Mouse (Mus musculus) Patski (cell line): ENCODE measurements around the gene Zfand3. TPM values are rescaled to one million over a fixed set of nuclear protein-coding genes. Genes with fewer than 3 reads are reported as not detected.

Experiments used
- ATAC-seq: fragments of 100-300 bp; one replicate; pipeline ENCODE4 v1.8.0; 2021
- CTCF ChIA-PET: fragments of 350-600 bp; sonication (Branson Sonifier 250); formaldehyde crosslinking; loops from one replicate; lab custom pipeline; 2022; ENCODE audit warnings: inconsistent platforms; lab: Charles Lee
- POLR2A ChIA-PET: fragments of 350-600 bp; sonication (Branson Sonifier 250); formaldehyde crosslinking; loops from one replicate; lab custom pipeline; 2022; ENCODE audit warnings: antibody characterized with exemption, inconsistent platforms; lab: Charles Lee
- DNase-seq: peaks from one replicate; pipeline ENCODE4 v3.0.0-alpha.2; 2011; ENCODE audit warnings: low read depth, low spot score
- H3K27me3 ChIP-seq: fragments of 371-371 bp; one replicate; pipeline ENCODE4 v1.5.1; 2021
- CTCF ChIP-seq: fragments of 100-300 bp; IDR thresholded peaks from one replicate; pipeline ENCODE4 v1.5.1; 2021
- in situ Hi-C: fragments of 300-500 bp; cut with MboI; formaldehyde crosslinking; loops from 3 replicates; pipeline ENCODE4 v1.11.1; 2018; ENCODE audit warnings: low pct_unique_long_range_greater_than_20kb, mixed read lengths
- polyA plus RNA-seq: library from polyadenylated mRNA; unstranded; gene quantifications from one replicate; pipeline ENCODE4 v1.2.3, GENCODE M21; 2021

The Zfand3 gene
- polyA plus RNA-seq, 1 experiment from 2014 or later = 133 TPM

DNA sequence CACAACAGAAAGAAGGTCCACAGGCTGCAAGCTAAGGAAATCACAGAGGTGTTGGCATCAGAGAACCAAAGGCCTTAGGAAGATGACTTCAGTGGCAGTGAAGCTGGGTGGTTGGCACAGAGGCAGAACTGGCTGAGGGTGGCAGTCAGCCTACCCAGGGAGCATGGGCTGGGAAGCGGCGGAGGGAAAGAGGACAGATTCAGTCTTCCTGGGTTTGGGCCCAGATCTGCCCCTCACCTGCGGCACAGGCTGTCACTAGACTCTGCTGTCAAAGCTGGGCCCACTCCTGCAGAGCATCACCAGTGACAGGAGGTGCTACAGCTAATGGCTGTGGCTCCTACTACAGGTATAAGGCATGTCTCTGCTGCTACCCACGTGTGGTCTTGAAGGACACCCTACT lies 238.1 kb downstream of the Zfand3 start:
- DNase-seq = no peak

DNA sequence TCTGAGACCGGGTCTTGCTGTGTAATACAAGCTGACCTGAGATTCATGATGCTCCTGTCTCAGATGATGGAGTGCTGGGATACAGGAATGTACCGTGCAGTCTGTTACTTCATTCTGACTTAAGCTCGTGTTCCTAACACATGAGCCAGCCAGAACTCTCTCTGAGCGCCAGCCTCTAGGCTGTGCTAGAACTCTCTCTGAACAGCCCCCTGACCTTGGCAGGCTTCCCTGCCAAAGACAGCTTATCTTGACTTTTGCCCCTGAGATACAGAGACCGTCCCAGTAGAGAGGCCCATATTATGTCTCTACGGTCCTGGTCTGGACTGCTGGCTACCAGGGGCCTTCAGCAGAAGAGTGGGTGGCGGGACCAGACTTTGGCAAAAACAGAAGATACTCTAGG lies 239.0 kb downstream of the Zfand3 start:
- no peak for TF ChIP-seq CTCF
- POLR2A ChIA-PET = no interaction called here
- no peaks in the 10 kb centered on the region for H3K27me3 ChIP-seq
- in situ Hi-C loops = no loop called here
- CTCF ChIA-PET = no interaction called here
- DNase-seq (no peak), ATAC-seq (no peak)

More for the DNA sequence above, 238.1 kb downstream of the Zfand3 start:
- TF ChIP-seq CTCF = no peak
- ATAC-seq = no peak
- POLR2A ChIA-PET = no interaction called here
- in situ Hi-C loops = no loop called here
- no peaks in the 10 kb centered on the region for H3K27me3 ChIP-seq
- CTCF ChIA-PET = no interaction called here

DNA sequence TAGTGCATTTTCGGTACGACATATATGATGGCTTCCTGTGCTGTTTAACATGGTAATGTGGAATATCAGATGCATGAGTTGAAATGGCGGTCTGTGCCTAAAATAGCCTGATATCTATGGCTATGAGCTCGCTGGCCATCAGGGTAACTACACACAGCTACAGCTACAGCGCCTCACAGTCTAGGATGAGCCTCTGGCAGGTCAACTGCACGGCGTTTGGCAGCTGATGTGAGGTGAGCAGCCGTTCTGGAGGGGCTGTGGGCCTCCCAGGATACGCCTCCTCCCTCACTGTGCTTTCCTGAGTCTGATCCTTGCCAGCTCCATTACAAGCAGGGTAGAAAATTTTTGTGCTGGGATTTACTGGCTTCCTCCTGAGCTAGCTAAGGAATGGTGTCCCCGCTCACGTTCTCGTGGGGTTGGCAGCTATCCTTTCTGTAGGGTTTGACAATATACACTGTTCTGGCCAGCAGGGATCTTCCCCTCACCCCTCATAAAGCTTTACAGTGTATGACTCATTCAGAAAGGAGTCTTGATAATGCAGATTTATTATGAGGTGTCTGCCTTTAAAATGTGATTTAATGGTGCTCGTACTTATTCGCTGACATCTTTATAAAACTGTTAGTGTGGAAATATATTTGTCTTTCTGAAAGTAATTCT lies 240.2 kb downstream of the Zfand3 start:
- H3K27me3 ChIP-seq = no peaks in the 10 kb centered on the region
- ATAC-seq = no peak
- POLR2A ChIA-PET = no interaction called here
- in situ Hi-C loops = no loop called here
- CTCF ChIA-PET = no interaction called here
- no peak for TF ChIP-seq CTCF
- DNase-seq = no peak

DNA sequence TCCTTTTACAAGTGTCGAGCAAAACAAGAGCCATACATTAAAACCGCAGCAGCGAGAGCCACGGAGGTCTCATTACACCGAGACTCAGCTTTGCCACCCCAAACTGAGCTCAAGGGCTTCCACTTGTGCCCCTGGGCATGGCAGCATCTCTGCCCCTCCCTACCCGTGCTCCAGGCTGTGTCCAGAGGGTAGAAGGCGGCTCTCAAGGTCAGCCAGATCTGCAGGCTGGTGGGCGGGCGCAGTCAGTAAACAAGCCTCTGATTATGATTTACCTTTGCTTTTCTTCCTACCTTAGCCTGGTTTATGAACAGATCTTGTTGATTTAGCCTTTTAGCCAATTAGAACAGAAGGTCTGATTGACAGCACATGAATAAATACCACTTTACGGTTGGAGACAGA lies 240.8 kb downstream of the Zfand3 start:
- in situ Hi-C loops = no loop called here
- no peak for DNase-seq
- no peak for ATAC-seq
- H3K27me3 ChIP-seq = no peaks in the 10 kb centered on the region
- ChIA-PET POLR2A (no interaction called here), CTCF (no interaction called here)
- TF ChIP-seq CTCF = no peak

DNA sequence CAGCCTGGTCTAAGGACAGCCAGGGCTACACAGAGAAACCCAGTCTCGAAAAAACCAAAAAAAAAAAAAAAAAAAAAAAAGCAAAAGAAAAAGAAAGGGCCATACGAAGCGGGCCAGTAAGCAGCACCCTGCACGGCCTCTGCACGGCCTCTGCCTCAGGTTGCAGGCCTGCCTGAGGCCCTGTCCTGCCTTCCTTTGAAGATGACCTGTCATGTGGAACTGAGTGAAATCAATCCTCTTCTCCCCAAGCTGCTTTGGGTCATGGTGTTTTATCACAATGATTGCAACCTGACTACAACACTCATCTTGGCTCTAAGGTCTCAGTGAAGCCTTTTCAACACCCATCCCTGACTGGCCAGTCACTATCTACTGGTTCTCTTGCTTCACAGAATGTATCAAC lies 248.5 kb downstream of the Zfand3 start:
- ChIA-PET CTCF (no interaction called here), POLR2A (interaction anchor here (0.6 to 0.7 kb wide), 2 partner anchors 27 to 358 kb away, joined by 4 to 5 read pairs; no protein-coding TSS in a partner anchor)
- ATAC-seq (no peak), DNase-seq (no peak)
- in situ Hi-C loops = no loop called here
- no peaks in the 10 kb centered on the region for H3K27me3 ChIP-seq
- no peak for TF ChIP-seq CTCF

DNA sequence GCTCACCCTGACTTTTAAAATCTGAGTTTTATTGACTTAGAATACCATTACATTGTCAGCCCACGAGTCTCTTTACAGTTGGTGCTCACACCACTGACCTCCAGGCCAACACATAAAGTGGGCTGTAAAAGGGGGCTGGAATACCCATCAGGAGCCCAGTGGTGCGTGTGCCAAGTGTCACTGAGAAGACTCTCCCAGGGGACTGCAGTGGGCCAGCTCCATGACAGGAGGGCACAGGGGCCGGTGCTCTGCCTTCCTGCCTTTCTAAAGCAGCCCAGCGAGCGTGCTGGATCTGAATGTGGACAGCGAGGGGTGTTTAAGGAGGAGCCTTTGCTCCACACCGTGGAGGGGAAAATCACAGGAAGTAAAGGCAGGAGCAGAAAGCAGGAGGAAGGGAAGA lies 249.4 kb downstream of the Zfand3 start:
- ATAC-seq (no peak), DNase-seq (no peak)
- H3K27me3 ChIP-seq = no peaks in the 10 kb centered on the region
- in situ Hi-C loops = no loop called here
- ChIA-PET CTCF (no interaction called here), POLR2A (no interaction called here)
- no peak for TF ChIP-seq CTCF

DNA sequence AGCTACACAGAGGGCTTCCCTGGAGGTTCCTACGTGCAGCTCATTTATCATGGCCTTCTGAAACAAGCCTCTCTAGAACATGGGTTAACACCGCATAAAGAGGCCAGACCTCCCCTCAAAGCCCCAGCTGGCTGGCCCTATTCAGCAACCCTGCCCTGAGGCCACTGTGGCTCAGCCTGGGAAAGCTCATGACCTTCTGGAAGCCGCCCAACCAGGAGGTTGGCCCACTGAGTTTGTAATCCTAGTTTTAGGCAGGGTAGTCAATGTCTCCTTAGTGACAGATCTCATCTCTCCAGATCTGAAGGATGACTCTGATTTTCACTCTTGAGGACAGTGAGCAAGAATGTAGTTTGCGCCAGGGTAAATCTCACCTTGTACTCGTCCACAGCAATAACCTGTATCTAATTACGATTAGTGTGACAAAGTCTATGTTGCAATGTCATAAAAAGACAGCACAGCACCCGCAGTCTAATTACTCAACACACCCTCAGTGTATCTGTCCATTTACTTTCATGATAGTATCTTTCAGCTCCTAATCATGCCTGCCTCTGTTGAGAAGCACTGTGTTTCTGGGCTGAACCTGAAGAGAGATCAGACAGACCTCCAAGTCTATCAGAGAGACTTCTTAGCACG lies 251.5 kb downstream of the Zfand3 start:
- DNase-seq = no peak

DNA sequence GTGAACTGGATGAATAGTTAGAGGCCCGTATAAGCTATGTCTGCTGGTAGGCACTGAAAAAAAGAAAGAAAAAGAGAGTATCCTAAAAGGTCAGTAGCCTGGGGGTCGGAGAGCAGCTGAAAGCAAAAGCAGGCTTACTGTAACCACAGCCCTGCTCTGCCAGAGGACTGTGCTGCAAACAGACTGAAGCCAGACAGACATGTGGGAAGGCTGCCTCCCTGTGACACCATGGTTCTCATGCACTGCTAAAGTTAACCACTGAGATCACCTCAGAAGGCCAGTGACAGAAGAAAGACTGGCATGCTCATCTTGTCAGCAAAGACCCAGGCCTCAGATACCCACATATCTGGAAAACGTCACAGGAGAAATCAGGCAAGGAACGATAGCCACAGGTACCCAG lies 253.9 kb downstream of the Zfand3 start:
- POLR2A ChIA-PET = no interaction called here

More for the DNA sequence above, 251.5 kb downstream of the Zfand3 start:
- POLR2A ChIA-PET = no interaction called here
- CTCF ChIA-PET = interaction anchor here (1.1 kb wide), 1 partner anchor 199 kb away, joined by 3 read pairs; no protein-coding TSS in a partner anchor
- no peak for ATAC-seq
- no peaks in the 10 kb centered on the region for H3K27me3 ChIP-seq
- in situ Hi-C loops = no loop called here
- no peak for TF ChIP-seq CTCF

DNA sequence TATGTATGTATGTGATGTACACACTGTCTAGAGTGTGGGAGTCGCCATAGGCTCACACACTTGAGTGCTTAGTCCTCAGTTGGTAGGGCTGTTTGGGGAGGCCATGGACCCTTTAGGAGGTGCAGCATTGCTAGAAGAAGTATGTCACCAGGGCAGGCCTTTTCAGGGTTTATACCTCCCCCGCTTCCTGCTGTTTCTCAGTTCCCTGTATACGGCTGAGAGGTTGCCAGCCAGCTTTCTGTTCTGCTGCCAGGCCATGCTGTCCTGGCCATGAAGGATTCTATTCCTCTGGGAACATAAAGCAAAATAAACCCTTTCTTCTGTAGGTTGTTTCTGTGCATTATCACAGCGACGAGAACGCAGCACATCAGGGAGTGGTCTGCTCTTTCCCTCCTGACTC lies 255.4 kb downstream of the Zfand3 start:
- no peak for TF ChIP-seq CTCF
- no peak for DNase-seq
- no peak for ATAC-seq
- in situ Hi-C loops = no loop called here
- CTCF ChIA-PET = no interaction called here
- no peaks in the 10 kb centered on the region for H3K27me3 ChIP-seq
- POLR2A ChIA-PET = no interaction called here

More for the DNA sequence above, 253.9 kb downstream of the Zfand3 start:
- ATAC-seq (no peak), DNase-seq (no peak)
- no peak for TF ChIP-seq CTCF
- CTCF ChIA-PET = no interaction called here
- H3K27me3 ChIP-seq = no peaks in the 10 kb centered on the region
- in situ Hi-C loops = no loop called here

Other genes starting within 250 kb of the Zfand3 start
- 17.7 TPM for gene Mdga1, start 34.6 kb upstream of the Zfand3 start, polyA plus RNA-seq